Mouse (Mus musculus) megakaryocyte-erythroid progenitor cell, adult 5-6 weeks (primary cell): ENCODE measurements around the gene Cd8b1. TPM values are rescaled to one million over a fixed set of nuclear protein-coding genes. Genes with fewer than 3 reads are reported as not detected.

Experiments used
- total RNA-seq, 2 experiments: library from RNA; stranded (forward) in 1 of 2; stranded (reverse) in 1 of 2; fragments of 200-1000, 215-1000 nt in 1 of 2; fragments of >200 nt in 1 of 2; fragmentation: Nextera tagmentation in 1 of 2; gene quantifications; 2 replicates each; pipeline ENCODE4 v1.2.3; 2014 to 2017

Cd8b1 gene
- total RNA-seq, 2 experiments from 2014 or later, result not detected

Other genes with a start within 250 kb of the Cd8b1 start
- gene Thnsl2, start 178.3 kb upstream of the Cd8b1 start, total RNA-seq (2014; fragmentation: Nextera tagmentation), result 0.22 TPM in 1 of 2 replicates, not detected in the other
- gene Thnsl2, start 178.3 kb upstream of the Cd8b1 start, total RNA-seq (2017), result not detected in 2 replicates
- not detected in 2 replicates for gene Fabp1, start 123.0 kb upstream of the Cd8b1 start, total RNA-seq (2014; fragmentation: Nextera tagmentation)
- not detected in 2 replicates for gene Fabp1, start 123.0 kb upstream of the Cd8b1 start, total RNA-seq (2017)
- gene Krcc1, start 51.1 kb upstream of the Cd8b1 start, total RNA-seq (2014; fragmentation: Nextera tagmentation), result 35.7 and 49.9 TPM in 2 replicates
- 75.0 and 113 TPM in 2 replicates for gene Krcc1, start 51.1 kb upstream of the Cd8b1 start, total RNA-seq (2017)
- gene Smyd1, start 555 bp upstream of the Cd8b1 start, total RNA-seq (2014; fragmentation: Nextera tagmentation), result not detected in 2 replicates
- not detected in 2 replicates for gene Smyd1, start 555 bp upstream of the Cd8b1 start, total RNA-seq (2017)
- not detected in 2 replicates for gene Cd8a, start 50.6 kb downstream of the Cd8b1 start, total RNA-seq (2014; fragmentation: Nextera tagmentation)
- not detected in 2 replicates for gene Cd8a, start 50.6 kb downstream of the Cd8b1 start, total RNA-seq (2017)
- 31.3 and 40.0 TPM in 2 replicates for gene Rmnd5a, start 117.8 kb downstream of the Cd8b1 start, total RNA-seq (2014; fragmentation: Nextera tagmentation)
- gene Rmnd5a, start 117.8 kb downstream of the Cd8b1 start, total RNA-seq (2017), result 42.5 and 99.0 TPM in 2 replicates
- gene Rnf103, start 171.1 kb downstream of the Cd8b1 start, total RNA-seq (2014; fragmentation: Nextera tagmentation), result 5.7 and 12.9 TPM in 2 replicates
- gene Rnf103, start 171.1 kb downstream of the Cd8b1 start, total RNA-seq (2017), result 6.8 and 13.4 TPM in 2 replicates
- gene Chmp3, start 221.0 kb downstream of the Cd8b1 start, total RNA-seq (2014; fragmentation: Nextera tagmentation), result 46.1 and 47.3 TPM in 2 replicates
- gene Chmp3, start 221.0 kb downstream of the Cd8b1 start, total RNA-seq (2017), result 99.9 and 113 TPM in 2 replicates